Mouse (Mus musculus): Measurements from ENCODE around the gene Rnf144b. TPM values are rescaled to one million over a fixed set of nuclear protein-coding genes. Genes with fewer than 3 reads are reported as not detected.

The Rnf144b gene
- total RNA-seq, 2 experiments from 2014 or later, result 7.0 to 10.8 TPM

DNA sequence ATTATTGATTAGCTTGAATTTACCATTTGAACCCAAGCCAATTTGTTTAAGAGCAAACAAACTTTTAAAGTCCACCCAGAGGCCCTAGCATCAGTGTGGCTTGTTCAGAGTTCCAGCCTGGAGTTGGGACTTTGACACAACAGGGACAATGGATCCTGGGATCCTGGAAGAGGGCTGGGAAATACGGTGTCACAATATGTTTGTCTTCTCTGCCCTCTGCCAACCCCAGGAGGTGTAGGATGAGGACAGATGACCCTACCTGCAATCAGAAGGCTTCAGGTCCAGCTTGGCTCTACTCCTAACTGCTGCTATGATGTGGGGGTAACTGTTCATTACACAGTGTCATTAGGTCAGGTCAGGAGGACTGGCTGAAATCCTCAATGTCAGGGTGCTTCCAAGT lies 128.2 kb downstream of the Rnf144b start:
- ATAC-seq (replicated peaks; ENCODE audit: poor library complexity), result peak; percentile 22; the same call in 1 of the 2 replicates

DNA sequence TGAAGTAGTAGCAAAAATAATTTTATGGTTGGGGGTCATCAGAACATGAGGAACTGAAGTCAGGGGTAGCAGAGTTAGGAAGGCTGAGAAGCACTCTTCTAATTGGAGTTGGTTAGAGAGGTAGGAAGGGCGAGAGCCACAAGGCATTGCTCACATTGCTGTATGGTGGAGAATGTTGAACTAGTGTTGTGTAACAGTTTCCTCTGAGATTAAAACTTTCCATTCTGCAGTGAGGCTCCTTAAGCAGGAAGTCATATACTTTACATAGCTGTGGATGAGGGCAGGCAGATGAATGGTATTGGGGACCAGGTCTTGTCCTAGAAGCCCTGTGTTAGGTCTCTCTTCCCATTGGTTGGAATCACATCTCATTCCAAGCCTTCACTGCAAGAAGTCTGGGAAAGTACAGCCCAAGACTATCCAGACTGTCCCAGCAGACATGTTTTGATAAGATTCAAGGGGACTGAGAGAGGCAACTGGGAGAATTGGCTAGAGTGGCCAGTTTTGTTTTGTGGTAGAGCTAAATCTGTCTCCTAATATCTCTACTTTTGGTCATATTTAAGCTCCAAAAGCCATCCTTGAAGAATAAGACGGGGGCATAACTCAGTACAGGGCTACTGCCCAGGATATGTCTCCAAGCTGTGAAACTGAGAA lies 128.8 kb downstream of the Rnf144b start:
- peak; percentile 98 for ATAC-seq (replicated peaks; ENCODE audit: poor library complexity)

DNA sequence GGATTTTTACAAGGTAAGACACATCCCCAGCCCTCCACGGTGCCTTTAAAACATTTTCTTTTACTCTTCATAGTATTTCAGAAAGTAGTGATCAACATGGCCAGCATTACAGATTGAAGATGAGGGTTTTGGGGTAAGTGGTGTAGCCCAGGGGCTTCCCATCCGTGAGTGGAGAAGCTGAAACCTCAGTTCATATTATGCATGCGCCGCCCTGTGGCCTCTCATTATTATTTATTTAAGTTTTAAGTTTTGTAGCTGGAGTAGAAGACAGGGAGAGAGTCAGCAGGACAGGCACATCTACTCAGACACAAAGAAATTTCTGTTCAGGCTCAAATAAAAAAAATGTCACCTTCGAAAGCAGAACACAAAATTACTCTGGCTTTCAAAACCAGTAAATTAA lies 131.3 kb downstream of the Rnf144b start:
- no peak for ATAC-seq (replicated peaks; ENCODE audit: poor library complexity)

DNA sequence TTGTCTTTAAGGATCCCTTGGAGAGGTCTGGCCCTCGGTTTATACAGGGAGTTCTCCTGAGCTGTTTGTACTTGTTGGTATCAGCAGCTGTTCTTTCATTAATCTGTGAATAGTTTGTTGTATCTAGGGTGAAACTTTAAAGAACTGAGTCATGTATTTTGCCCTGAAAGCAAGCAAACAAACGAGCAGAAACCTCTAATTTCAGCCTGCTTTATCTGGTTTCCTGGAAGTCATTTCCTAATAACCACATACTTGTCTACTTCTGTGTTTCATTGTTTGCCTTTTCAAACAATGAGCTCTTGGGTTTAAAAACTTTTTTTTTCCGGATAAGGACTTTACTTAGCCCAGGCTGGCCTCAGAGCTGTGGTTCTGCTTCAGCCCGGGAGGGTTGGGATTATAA lies 136.8 kb downstream of the Rnf144b start:
- no peak for ATAC-seq (replicated peaks; ENCODE audit: poor library complexity)

DNA sequence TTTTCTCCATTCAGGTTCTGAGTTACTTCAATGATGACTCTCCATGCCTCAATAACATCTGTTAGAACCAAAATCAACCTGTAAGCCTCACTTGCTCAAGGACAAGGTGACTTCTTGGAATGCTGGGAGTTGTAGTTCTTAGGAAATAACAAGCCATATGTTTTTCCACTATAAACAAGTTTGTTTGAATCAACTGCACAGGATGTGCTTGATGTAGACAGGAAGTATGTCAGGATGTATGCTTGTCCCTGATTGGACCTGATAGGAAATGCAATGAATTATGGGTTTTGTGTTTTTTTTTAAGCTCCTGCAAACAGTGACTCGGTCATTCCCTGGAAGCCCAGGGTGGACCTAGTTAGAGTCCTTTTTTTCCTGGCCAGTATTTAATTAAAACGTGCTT lies 139.5 kb downstream of the Rnf144b start:
- 0 out of 2 replicates have a peak, but pooled peaks have one; percentile 34 for ATAC-seq (replicated peaks; ENCODE audit: poor library complexity)

DNA sequence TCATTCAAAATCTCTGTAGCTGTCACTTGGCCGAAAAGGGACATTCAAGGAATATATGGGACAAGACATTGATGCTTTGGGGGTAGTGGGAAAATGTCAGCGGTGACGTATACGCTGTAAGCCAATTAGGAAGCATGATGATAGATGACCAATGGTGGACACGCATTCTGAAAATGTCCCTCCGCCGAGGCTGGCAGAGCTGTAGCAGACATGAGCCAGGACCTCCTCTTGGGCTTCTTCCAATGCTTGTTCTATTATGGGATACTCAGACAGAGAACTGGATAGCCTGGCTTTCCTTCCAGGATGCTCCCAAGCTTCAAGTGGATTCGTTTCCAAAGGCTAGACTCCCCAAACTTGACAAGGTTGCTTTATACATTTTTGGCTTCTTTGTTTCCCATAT lies 141.9 kb downstream of the Rnf144b start:
- ATAC-seq (replicated peaks; ENCODE audit: poor library complexity), result no peak

DNA sequence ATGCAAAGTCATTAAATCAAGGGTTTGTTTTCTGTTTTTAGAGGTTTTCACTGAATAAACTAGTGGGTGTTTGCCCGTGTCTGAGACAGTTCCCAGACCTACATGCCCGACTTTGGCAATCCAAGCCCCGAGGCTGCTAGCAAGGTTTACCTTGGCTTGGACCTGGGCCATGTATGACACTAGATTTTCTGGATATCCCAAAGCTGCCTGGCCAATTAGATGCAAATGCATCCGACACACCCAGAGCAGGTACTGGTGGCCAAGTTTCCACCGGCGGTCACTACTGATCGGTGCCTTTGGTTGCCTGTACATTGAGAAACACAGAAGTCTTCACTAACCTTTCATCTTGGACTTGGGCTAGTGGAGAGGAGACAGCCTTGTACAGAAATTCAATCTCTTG lies 144.0 kb downstream of the Rnf144b start:
- no peak for ATAC-seq (replicated peaks; ENCODE audit: poor library complexity)

DNA sequence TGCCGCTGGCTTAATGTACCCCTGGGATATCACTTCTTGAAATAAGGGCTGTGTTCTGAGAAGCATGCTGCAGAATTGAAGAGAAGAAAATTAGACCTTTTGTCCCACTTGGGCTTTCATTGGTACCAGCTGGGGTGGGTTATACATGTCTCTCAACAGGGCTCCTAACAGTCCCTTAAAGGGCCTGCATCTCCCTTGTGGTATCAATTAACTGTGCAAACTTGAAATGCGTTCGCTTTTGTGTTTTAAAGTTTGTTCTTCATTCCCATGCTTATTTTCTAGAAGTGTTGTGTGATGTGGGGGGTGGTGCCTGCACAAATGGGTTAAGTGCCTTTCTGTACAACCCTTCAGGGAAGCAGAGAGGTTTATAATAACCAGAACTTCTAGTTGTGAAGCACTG lies 145.8 kb downstream of the Rnf144b start:
- ATAC-seq (replicated peaks; ENCODE audit: poor library complexity), result no peak

DNA sequence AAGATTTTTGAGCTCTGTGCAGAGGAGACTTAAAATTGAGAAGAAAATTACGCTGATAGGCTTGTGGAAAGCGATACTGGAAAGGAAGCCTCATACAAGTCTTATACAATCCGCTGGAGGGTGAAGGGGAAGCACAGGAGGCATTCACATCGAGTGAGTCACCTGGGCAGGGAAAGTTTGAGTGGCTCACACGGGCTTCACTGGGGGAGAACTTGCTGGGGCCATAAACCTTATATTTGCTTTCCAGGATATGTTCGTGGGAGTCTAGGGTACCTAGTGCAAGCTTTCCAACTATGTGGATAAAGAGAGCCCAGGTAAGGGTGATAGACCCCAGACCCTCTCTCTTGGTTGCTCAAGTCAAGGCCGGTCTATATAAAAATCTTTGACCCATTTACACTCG lies 150.5 kb downstream of the Rnf144b start:
- no peak for ATAC-seq (replicated peaks; ENCODE audit: poor library complexity)

DNA sequence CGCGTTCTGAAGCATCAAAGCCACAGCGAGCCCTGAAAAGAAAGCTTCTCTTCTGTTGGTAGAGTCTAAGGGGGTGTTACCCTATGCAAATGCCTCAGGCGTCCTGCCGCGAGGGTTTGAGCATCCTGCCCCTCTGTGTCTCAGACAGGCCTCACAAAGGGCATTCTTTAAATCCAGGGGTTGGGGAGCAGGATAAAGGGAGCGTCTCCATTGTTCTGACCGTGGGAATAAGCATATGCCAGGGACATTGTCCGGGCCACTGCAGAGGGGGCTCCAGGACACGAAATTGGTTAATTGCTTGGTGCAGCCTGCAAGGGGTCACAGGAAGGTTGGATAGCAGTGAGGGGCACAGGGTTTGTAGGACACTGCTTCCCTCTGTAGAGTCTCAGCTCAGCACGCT lies 151.0 kb downstream of the Rnf144b start:
- peak; percentile 44 for ATAC-seq (replicated peaks; ENCODE audit: poor library complexity)

DNA sequence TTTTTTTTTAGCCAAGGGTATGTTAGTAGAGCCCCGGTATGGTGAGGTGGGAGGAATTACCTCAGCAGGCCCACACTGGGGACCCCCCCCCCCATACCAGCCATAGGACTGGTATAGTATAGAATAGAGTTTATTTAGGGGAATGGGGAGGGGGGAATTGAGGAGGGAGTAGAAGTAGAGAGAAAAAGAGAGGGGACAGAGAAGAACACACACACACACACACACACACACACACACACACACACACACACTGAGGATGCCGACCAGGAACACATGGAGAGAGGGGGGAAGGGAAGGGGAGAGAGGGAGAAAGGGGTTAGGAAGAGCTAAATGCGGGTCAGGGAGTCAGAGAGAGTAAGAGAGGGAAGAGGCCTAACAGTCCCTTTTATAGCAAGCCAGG lies 151.7 kb downstream of the Rnf144b start:
- no peak for ATAC-seq (replicated peaks; ENCODE audit: poor library complexity)

DNA sequence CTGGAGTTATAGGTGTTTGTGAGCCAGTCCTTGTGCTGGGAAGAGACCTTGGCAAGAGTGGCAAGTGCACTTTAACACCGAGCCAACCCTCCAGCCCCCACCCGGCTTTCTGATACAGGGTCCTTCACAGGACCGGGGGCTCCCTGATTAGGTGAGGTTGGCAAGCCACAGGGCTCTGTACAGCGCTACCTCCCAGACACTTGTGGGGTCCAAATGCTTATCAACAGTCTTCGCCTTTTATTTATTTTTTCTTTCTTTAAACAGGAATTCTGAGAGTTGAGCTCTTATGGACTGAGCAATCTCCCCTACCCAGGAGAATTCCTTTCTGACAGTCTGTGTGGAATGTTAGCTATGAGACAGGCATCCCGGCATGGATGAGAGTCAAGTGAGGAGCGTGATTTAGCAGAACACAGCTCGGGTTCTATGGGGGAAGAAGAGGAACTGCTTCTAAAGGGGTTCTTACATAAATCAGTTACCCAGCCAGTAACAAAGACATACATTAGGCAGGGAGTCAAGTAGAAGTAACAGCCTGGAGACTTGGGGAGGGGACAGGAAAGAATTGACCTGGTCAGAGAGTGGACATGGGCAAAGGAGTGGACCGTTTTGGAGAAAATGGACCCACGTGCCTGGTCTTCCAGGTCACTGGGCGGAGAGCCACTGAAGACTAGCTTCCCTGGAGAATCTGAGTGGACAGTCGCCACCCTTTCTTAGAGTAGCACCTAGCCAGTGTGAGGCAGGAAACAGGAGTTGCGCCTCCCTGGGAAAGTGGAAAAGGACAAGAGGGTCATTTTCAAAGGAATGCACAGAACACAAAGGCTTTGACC lies 154.8 kb downstream of the Rnf144b start:
- no peak for ATAC-seq (replicated peaks; ENCODE audit: poor library complexity)

DNA sequence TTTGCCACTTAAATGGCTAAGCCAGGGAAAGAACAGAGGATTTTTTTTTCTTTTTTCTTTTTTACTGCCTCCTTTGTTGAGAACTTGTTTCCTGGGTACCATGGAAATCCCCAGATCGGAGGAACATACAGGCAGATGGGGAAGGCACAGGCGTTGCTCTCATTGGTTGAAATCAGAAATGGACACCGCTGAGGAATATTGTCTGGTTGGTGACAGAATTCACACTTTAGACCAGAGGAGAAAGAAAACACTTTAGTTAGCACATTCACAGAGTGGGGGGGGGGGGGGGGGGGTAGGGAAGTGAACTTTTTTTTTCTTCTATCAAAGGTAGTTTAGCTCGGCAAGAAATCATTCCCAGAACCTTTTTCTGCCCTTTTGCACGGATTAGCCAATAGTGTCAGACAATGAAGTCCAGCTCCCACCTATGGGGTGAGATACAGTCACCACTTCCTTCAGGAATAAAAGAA lies 155.4 kb downstream of the Rnf144b start:
- no peak for ATAC-seq (replicated peaks; ENCODE audit: poor library complexity)

DNA sequence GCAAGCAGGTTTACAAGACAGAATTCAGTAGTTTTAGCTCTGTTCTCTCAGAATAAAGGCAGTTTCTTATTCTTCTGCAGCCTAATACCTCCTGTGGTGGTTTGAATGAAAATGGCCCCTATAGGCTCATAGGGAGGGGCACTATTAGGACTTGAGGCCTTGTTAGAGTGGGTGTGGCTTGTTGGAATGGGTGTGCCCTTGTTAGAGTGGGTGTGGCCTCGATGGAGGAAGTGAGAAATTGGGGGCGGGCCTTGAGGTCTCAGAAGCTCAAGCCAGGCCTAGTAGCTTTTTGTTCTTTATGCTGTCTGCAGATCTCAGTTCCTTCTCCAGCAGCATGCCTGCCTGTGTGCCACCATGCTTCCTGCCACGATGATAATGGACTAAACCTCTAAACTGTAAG lies 159.8 kb downstream of the Rnf144b start:
- ATAC-seq (replicated peaks; ENCODE audit: poor library complexity), result 0 out of 2 replicates have a peak, but pooled peaks have one; percentile 31

DNA sequence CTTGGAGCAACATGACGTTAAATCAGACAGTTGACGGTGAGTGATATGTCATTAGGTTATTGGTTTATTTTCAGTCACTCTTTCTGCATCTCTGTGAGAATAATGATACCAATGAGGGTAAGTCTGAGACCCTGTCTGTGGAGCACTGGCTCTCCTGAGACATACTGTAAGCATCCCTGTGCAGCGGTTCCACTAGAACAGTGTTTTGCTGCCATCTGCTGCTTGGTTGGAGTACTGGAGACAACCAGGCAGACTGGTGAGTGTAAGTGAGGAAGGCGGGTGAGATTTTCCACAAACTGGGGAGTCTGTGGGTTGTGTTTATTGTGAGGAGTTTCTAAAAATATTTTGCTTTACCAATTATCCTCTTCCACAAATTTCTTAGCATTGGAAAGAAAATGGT lies 166.0 kb downstream of the Rnf144b start:
- ATAC-seq (replicated peaks; ENCODE audit: poor library complexity), result peak; percentile 97

DNA sequence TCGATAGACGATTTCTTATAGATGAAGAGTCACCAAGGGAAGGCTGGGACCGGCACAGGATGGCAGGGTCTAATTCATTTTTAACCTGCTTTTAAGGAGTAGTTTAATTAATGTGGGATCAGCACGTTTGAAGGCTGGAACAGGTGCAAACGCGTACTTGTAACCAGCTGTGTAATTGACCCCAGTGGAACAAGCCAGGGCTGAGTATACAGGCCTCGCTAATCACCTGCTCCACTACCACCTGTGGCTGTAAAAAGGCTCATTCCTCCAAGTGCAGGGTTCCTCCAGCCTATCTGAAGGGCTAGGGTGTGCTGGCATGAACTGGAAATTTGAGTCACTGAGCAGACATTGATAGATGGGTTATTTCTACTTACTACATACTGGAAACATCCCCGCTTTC lies 174.0 kb downstream of the Rnf144b start:
- ATAC-seq (replicated peaks; ENCODE audit: poor library complexity), result no peak

Other genes starting within 250 kb of the Rnf144b start
- 20.9 and 24.4 TPM in 2 replicates for gene Kif13a, start 192.8 kb upstream of the Rnf144b start, total RNA-seq (2015)
- gene Kif13a, start 192.8 kb upstream of the Rnf144b start, total RNA-seq (2017), result 31.1 and 41.0 TPM in 2 replicates
- gene Nhlrc1, start 107.8 kb upstream of the Rnf144b start, total RNA-seq (2015), result 2.1 and 2.2 TPM in 2 replicates
- gene Nhlrc1, start 107.8 kb upstream of the Rnf144b start, total RNA-seq (2017), result 2.2 and 4.8 TPM in 2 replicates
- 8.9 and 9.4 TPM in 2 replicates for gene Kdm1b, start 79.2 kb upstream of the Rnf144b start, total RNA-seq (2015)
- gene Kdm1b, start 79.2 kb upstream of the Rnf144b start, total RNA-seq (2017), result 9.3 and 11.3 TPM in 2 replicates
- 6.5 and 9.4 TPM in 2 replicates for gene Tpmt, start 77.9 kb upstream of the Rnf144b start, total RNA-seq (2015)
- gene Tpmt, start 77.9 kb upstream of the Rnf144b start, total RNA-seq (2017), result 1.5 and 3.1 TPM in 2 replicates
- 470 TPM in 2 replicates for gene Dek, start 16.5 kb upstream of the Rnf144b start, total RNA-seq (2015)
- gene Dek, start 16.5 kb upstream of the Rnf144b start, total RNA-seq (2017), result 476 and 558 TPM in 2 replicates

Measured in megakaryocyte progenitor cell, adult 5-6 weeks (primary cell).